Mouse (Mus musculus) small intestine, adult 2 months (tissue): ENCODE measurements at regions not wholly inside any gene's neighbourhood (a gene's known extent, or its start where the extent isn't known, plus 50 kb on each side); places are given as distances from the start of the nearest gene placed in this dataset.
"Not testable (repeated sequence)": the region's sequence is repeated elsewhere in the genome, so short reads cannot be mapped to it uniquely, and the experiment has no call there.

Experiments used
- H3K27ac ChIP-seq: fragments of 200-500 bp; 2 replicates; pipeline ENCODE4 v1.5.1; 2012; ENCODE audit warnings: low read depth, low read length, control low read depth, inconsistent platforms; ENCODE audit not compliant: insufficient read depth
- H3K27me3 ChIP-seq: fragments of 200-500 bp; 2 replicates; pipeline ENCODE4 v1.6.1; 2012; ENCODE audit warnings: mild to moderate bottlenecking, moderate library complexity, low read length, inconsistent platforms; ENCODE audit not compliant: control insufficient read depth, insufficient read depth
- H3K36me3 ChIP-seq: fragments of 200-500 bp; 2 replicates; pipeline ENCODE4 v1.6.1; 2012; ENCODE audit warnings: mild to moderate bottlenecking, low read length, control low read depth, inconsistent platforms; ENCODE audit not compliant: control insufficient read depth, insufficient read depth
- H3K4me1 ChIP-seq: fragments of 200-500 bp; 2 replicates; pipeline ENCODE4 v1.6.1; 2012; ENCODE audit warnings: low read length, inconsistent platforms, mixed read lengths; ENCODE audit not compliant: control insufficient read depth, insufficient read depth, insufficient read length
- H3K4me3 ChIP-seq: fragments of 200-500 bp; 2 replicates; pipeline ENCODE4 v1.5.1; 2012; ENCODE audit warnings: low read depth, mild to moderate bottlenecking, control low read depth, inconsistent platforms, low read length, moderate library complexity
- CTCF ChIP-seq: fragments of 200-500 bp; IDR thresholded peaks from 2 replicates; pipeline ENCODE4 v1.5.1; 2012; ENCODE audit warnings: low read depth, mild to moderate bottlenecking, control low read depth, inconsistent platforms, low read length, moderate library complexity, mixed read lengths; ENCODE audit not compliant: insufficient replicate concordance, insufficient read length; ENCODE audit errors: extremely low read depth
- POLR2A ChIP-seq: fragments of 200-500 bp; IDR thresholded peaks from 2 replicates; pipeline ENCODE4 v1.6.1; 2012; ENCODE audit warnings: low read depth, mild to moderate bottlenecking, control low read depth, inconsistent platforms, low read length, moderate library complexity
- WGBS: fragments of 180-500 bp; shearing (Covaris S2); methylation state at CpG from one replicate; pipeline ENCODE4 v1.1.7; 2018; 5-methylcytosine and 5-hydroxymethylcytosine counted together

DNA sequence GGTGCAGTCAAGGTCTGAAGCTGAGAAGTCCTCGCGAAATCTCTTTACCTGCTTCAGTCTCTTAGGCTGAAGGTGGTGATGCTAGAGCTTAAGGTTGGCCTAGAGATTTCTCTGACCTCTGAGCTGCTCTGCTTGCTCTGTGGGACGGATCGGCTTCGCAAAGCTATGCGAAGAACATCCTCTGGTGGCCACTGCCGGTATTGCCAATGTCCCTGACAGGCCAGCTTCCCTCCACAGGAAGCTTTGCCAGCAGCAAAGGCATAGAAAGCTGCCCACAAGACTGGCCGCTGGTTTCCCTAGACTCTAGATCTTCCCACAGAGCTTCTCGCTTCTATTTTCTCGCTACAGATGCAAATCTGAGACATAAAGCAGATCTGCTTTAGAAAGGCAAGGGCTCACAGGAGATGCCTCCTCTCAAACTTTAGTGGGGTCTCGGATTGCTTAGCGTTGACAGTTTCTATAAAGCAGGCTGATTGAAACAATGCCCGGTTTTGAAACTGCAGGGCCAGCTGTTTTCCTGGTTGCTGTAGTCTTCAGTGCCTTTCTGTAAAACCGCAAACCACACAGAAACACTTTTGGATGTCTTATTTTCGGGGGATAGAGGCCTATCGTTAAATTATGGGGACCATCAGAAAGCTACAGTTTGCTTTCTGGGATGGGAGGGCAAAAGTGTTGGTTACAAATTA lies 153.7 kb downstream of the Car8 start:
- H3K27me3 ChIP-seq: no peaks in the 10 kb centered on the region
- H3K4me3 ChIP-seq: no peak overlapping the region
- 38% methylated on average over 16 of the region's 16 CpGs for WGBS
- no peaks in the 10 kb centered on the region for H3K4me1 ChIP-seq
- no peak overlapping the region for H3K27ac ChIP-seq
- no peaks in the 10 kb centered on the region for H3K36me3 ChIP-seq
- TF ChIP-seq CTCF: peak; percentile 73; the same call in 1 of the 2 replicates
- no peak for TF ChIP-seq POLR2A

DNA sequence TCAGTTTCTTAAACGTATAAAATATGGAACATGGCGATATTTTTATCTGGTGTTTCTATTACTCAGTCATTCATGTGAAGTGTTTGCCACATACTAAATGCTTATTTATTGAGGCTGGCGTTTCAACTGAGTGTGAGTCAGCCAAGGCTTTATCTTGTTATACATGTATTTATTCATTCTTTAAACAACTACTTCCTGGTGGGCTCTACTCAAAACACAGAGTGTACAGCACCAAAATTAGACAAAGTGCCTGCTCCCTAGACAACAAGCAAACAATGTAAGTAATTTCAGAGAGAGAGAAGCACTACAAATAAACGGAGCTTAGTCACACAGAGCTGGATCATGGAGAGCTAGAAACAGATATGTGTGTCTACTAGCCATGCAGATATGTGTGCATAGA lies 159.5 kb downstream of the Car8 start:
- Histone ChIP-seq H3K36me3 (no peaks in the 10 kb centered on the region), H3K27ac (no peak overlapping the region), H3K4me1 (no peaks in the 10 kb centered on the region), H3K4me3 (no peak overlapping the region), H3K27me3 (no peaks in the 10 kb centered on the region)
- no peak for TF ChIP-seq CTCF
- TF ChIP-seq POLR2A: no peak
- 35% methylated on average over 4 of the region's 4 CpGs for WGBS

- WGBS: 95% methylated on average over 6 of the region's 6 CpGs
- TF ChIP-seq CTCF (no peak), POLR2A (no peak)
- Histone ChIP-seq H3K27ac (no peak overlapping the region), H3K27me3 (no peaks in the 10 kb centered on the region), H3K4me3 (no peak overlapping the region), H3K4me1 (no peaks in the 10 kb centered on the region), H3K36me3 (no peaks in the 10 kb centered on the region)
Observed at GRCm38 (mm10) chr4:8072989-8073573, 165.8 kb downstream of the Car8 start.

DNA sequence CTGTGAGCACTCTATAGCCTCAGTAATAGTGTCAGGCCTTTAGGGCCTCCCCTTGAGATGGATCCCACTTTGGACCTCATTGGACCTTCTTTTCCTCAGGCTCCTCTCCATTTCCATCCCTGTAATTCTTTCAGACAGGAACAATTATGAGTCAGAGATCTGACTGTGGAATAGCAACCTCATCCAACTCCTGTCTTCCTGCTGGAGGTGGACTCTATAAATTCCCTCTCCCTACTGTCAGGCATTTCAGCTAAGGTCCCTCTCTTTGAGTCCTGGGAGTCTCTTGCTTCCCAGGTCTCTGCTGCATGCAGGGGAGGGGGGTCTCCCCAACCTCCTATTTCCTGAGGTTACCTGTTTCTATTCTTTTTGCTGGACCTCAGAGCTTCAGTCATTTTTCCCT lies 168.1 kb downstream of the Car8 start:
- not testable (repeated sequence) for H3K4me1 ChIP-seq, H3K36me3 ChIP-seq, H3K4me3 ChIP-seq

GRCm38 (mm10) chr4:8068086-8068485 lies 170.8 kb downstream of the Car8 start:
- H3K36me3 ChIP-seq: no peaks in the 10 kb centered on the region
- H3K27ac ChIP-seq: no peak overlapping the region
- H3K4me3 ChIP-seq: no peak overlapping the region
- H3K4me1 ChIP-seq: no peaks in the 10 kb centered on the region
- TF ChIP-seq CTCF (no peak), POLR2A (no peak)
- H3K27me3 ChIP-seq: no peaks in the 10 kb centered on the region
- 52% methylated on average over 2 of the region's 2 CpGs for WGBS

More for the DNA sequence above, 168.1 kb downstream of the Car8 start:
- H3K27ac ChIP-seq, H3K27me3 ChIP-seq: not testable (repeated sequence)

DNA sequence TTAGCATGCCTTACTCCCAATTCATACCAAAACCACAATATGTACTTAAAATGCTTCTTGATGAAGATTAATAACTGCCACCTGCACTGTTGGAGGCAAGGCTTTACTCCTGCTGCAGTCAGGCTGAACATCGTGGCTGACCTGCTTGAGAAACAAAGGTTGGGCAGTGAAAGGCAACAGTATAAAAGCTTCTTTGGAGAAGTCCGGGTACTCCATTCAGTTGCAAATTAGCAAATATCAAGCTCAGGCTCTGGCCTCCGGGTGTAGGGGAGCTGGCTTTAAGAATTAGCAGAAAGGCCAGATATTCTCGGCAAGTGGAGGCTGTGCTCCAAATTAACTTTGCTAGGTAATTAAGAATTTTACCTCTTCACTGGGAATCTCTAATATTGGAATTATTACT lies 197.1 kb downstream of the Car8 start:
- H3K4me3 ChIP-seq: no peak overlapping the region
- 92% methylated on average over 4 of the region's 4 CpGs for WGBS
- no peaks in the 10 kb centered on the region for H3K36me3 ChIP-seq
- no peak overlapping the region for H3K27ac ChIP-seq
- TF ChIP-seq POLR2A (no peak), CTCF (no peak)
- H3K27me3 ChIP-seq: no peaks in the 10 kb centered on the region
- H3K4me1 ChIP-seq: no peaks in the 10 kb centered on the region

DNA sequence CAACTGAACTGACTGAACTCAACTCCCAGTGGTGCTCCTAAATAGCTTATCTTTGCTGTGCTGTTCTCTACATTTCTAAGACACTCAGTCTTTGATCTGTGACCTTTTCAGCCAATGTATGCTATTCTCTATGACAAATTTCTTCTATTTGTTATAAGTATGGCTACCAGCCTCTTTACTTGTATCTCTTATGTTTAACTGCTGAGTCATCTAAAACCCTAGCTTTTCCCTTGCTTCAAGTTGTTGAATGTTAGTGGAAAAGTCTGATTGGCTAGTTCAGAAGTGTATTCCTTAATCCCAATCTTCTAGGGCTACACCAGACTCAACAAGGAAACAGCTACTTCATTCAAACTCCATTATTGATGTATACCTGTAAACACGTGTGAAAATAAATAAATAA lies 201.0 kb downstream of the Car8 start:
- WGBS: 88% methylated on average over 1 of the region's 1 CpGs
- TF ChIP-seq POLR2A (no peak), CTCF (no peak)
- Histone ChIP-seq H3K36me3 (no peaks in the 10 kb centered on the region), H3K4me1 (no peaks in the 10 kb centered on the region), H3K27ac (no peak overlapping the region), H3K27me3 (no peaks in the 10 kb centered on the region), H3K4me3 (no peak overlapping the region)

- 70% methylated on average over 1 of the region's 1 CpGs for WGBS
- H3K27me3 ChIP-seq, H3K36me3 ChIP-seq, H3K4me1 ChIP-seq, H3K27ac ChIP-seq, H3K4me3 ChIP-seq: not testable (repeated sequence)
Observed at GRCm38 (mm10) chr4:8033402-8033801, 205.4 kb downstream of the Car8 start.
